ENCODE assay signal across 38 mouse cellular contexts in the genomic region with DNA sequence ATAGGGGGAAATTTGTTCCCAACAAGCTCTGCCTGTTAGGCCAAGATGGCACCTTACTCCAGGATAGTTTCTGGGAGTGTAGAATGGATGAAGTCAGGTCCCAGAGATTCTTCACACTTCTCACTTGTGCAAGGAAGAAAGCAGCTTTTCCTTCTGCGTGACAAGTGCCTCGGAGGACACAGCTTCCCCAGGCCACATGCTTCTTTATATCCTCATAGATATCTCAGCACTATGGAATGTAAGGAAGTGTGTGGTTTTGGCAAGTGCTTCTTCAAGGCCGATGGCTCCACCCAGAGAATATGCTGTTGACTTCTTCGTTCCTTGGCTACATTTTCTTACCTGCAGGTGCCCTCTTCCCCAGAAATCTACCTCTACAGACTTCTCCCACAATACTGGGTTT. TPM values are rescaled to one million over a fixed set of nuclear protein-coding genes. Genes with fewer than 3 reads are reported as not detected.
DNase-seq lines count a peak whose midpoint lies in the region; ATAC-seq and TF ChIP-seq lines count a peak whose summit lies in the region.
"Had no signal": no experiment of that assay in that cellular context is flagged by ENCODE, and none has a peak within 500 bp of the region (broad histone marks: within the 10 kb centered on the region; RNA-seq: fewer than 3 reads in every experiment).

No protein-coding gene starts in this region.

- DNase-seq in midbrain, embryonic 11.5 days (ENCODE audit: low spot score, missing footprints): peak; percentile 60
- no peak for DNase-seq in midbrain, postnatal 0 days (ENCODE audit: low spot score)
- peak; percentile 37 for DNase-seq in Patski (ENCODE audit: low read depth, low spot score)
- no peak for DNase-seq in adrenal gland, adult 2 months
- no peak for DNase-seq in cerebellum, postnatal 36 days
- DNase-seq: adrenal gland, postnatal 10 days; B cell, adult 2 months; cerebellum, adult 18-20 months; cerebellum, adult 9-10 months; cerebellum, postnatal 25 days; embryo, embryonic 11 days; gastrocnemius, postnatal 10 days; gastrocnemius, postnatal 36 days; heart, postnatal 14 days; heart, postnatal 4 days; kidney, adult 18-20 months; kidney, adult 9 months had no signal

- no peak overlapping the region for H3K4me2 ChIP-seq in midbrain, embryonic 11.5 days
- no peak overlapping the region for H3K4me2 ChIP-seq in midbrain, postnatal 0 days (ENCODE audit: low read depth, low read length, poor library complexity, severe bottlenecking)
- H3K4me2 ChIP-seq: embryonic facial prominence, embryonic 13.5 days; forebrain, embryonic 13.5 days; heart, embryonic 13.5 days; hindbrain, embryonic 14.5 days had no signal

- POLR2A ChIA-PET in Patski (lab: Charles Lee): interaction anchor here (0.9 to 1.5 kb wide), 2 partner anchors 60 to 63 kb away, joined by 3 to 6 read pairs; no protein-coding TSS in a partner anchor

- H3K4me3 ChIP-seq in midbrain, embryonic 11.5 days (ENCODE audit: low read depth, low read length): no peak overlapping the region
- no peak overlapping the region for H3K4me3 ChIP-seq in midbrain, postnatal 0 days (ENCODE audit: low read depth, low read length)
- no peak overlapping the region for H3K4me3 ChIP-seq in C2C12 (ENCODE audit: insufficient read depth, poor library complexity, severe bottlenecking)
- H3K4me3 ChIP-seq: embryonic facial prominence, embryonic 10.5 days; embryonic facial prominence, embryonic 13.5 days; forebrain, embryonic 10.5 days; forebrain, embryonic 13.5 days; heart, embryonic 13.5 days had no signal

- no peak overlapping the region for H3K27ac ChIP-seq in midbrain, embryonic 11.5 days (ENCODE audit: low read depth, low read length)
- H3K27ac ChIP-seq in midbrain, postnatal 0 days (ENCODE audit: low read depth, low read length): no peak overlapping the region
- H3K27ac ChIP-seq: embryonic facial prominence, embryonic 10.5 days; embryonic facial prominence, embryonic 13.5 days; forebrain, embryonic 10.5 days; forebrain, embryonic 13.5 days; heart, embryonic 13.5 days; hindbrain, embryonic 14.5 days; hindbrain, postnatal 0 days had no signal

- WGBS in midbrain, embryonic 11.5 days: 94% methylated on average over 4 of the region's 4 CpGs
- 92% methylated on average over 4 of the region's 4 CpGs for WGBS in midbrain, postnatal 0 days

- in situ Hi-C loops in Patski (cut with MboI; ENCODE audit: low pct_unique_long_range_greater_than_20kb): no loop called here

- no peaks in the 10 kb centered on the region for H3K79me3 ChIP-seq in C2C12 (ENCODE audit: low read depth)

- no peak overlapping the region for H3ac ChIP-seq in C2C12 (ENCODE audit: control insufficient read depth, insufficient read length, low read depth)

- H3K4me1 ChIP-seq in midbrain, embryonic 11.5 days (ENCODE audit: control insufficient read depth, insufficient read depth, low read length): no peaks in the 10 kb centered on the region
- H3K4me1 ChIP-seq in midbrain, postnatal 0 days (ENCODE audit: insufficient read depth, low read length): no peaks in the 10 kb centered on the region
- H3K4me1 ChIP-seq: embryonic facial prominence, embryonic 13.5 days had no signal

- no peaks in the 10 kb centered on the region for H3K9me3 ChIP-seq in midbrain, embryonic 11.5 days (ENCODE audit: control insufficient read depth, low read length)
- no peaks in the 10 kb centered on the region for H3K9me3 ChIP-seq in midbrain, postnatal 0 days (ENCODE audit: low read length)
- H3K9me3 ChIP-seq: embryonic facial prominence, embryonic 10.5 days; embryonic facial prominence, embryonic 13.5 days; forebrain, embryonic 10.5 days; forebrain, embryonic 13.5 days; heart, embryonic 13.5 days had no signal

- CTCF ChIA-PET in Patski (lab: Charles Lee): interaction anchor here (1.0 to 1.3 kb wide), 3 partner anchors 11 to 65 kb away, joined by 3 to 4 read pairs (median 3); a partner anchor contains a TSS

- no peak for ATAC-seq in midbrain, embryonic 11.5 days (ENCODE audit: low FRiP score)
- ATAC-seq in midbrain, postnatal 0 days (ENCODE audit: low FRiP score): no peak
- peak; percentile 84 for ATAC-seq in Patski
- ATAC-seq in frontal cortex, adult (ENCODE audit: low TSS enrichment): no peak
- ATAC-seq: CD4-positive, CD25-positive, alpha-beta regulatory T cell, adult 4 months; hindbrain, postnatal 0 days; inflammation-experienced regulatory T-cells, adult 6 months; intestine, embryonic 16.5 days had no signal

- no peak for TF ChIP-seq CTCF in midbrain, postnatal 0 days (IDR thresholded peaks at IDR 0.05)
- TF ChIP-seq CTCF in C2C12 (IDR thresholded peaks at IDR 0.05; ENCODE audit: control insufficient read depth, insufficient read depth, insufficient read length): no peak
- TF ChIP-seq CTCF in Patski (IDR thresholded peaks at IDR 0.05): no peak

- no peaks in the 10 kb centered on the region for H3K27me3 ChIP-seq in midbrain, embryonic 11.5 days (ENCODE audit: control insufficient read depth, insufficient read depth, low read length)
- no peaks in the 10 kb centered on the region for H3K27me3 ChIP-seq in midbrain, postnatal 0 days (ENCODE audit: insufficient read depth, low read length)
- no peaks in the 10 kb centered on the region for H3K27me3 ChIP-seq in C2C12 (ENCODE audit: control insufficient read depth, insufficient read depth, insufficient read length)
- no peaks in the 10 kb centered on the region for H3K27me3 ChIP-seq in Patski
- H3K27me3 ChIP-seq: embryonic facial prominence, embryonic 13.5 days; forebrain, embryonic 13.5 days; heart, embryonic 13.5 days had no signal

- no peak overlapping the region for H3K9ac ChIP-seq in midbrain, embryonic 11.5 days (ENCODE audit: low read length)
- H3K9ac ChIP-seq in midbrain, postnatal 0 days (replicated peaks; ENCODE audit: low read length, poor library complexity, severe bottlenecking): no peak overlapping the region
- H3K9ac ChIP-seq: embryonic facial prominence, embryonic 13.5 days; forebrain, embryonic 13.5 days; heart, embryonic 13.5 days; hindbrain, embryonic 14.5 days had no signal

- H3K79me2 ChIP-seq in C2C12 (ENCODE audit: control insufficient read depth, insufficient read depth): no peaks in the 10 kb centered on the region

- H3K36me3 ChIP-seq in midbrain, embryonic 11.5 days (ENCODE audit: control insufficient read depth, insufficient read depth, low read length): no peaks in the 10 kb centered on the region
- H3K36me3 ChIP-seq in midbrain, postnatal 0 days (ENCODE audit: insufficient read depth, low read length): no peaks in the 10 kb centered on the region
- no peaks in the 10 kb centered on the region for H3K36me3 ChIP-seq in C2C12 (ENCODE audit: control insufficient read depth, insufficient read depth)
- H3K36me3 ChIP-seq: embryonic facial prominence, embryonic 10.5 days; embryonic facial prominence, embryonic 13.5 days; forebrain, embryonic 10.5 days; heart, embryonic 13.5 days had no signal

TF ChIP-seq in C2C12, 6 proteins besides CTCF, POLR2A, EP300 and RAD21:
- TF ChIP-seq USF1 (IDR thresholded peaks at IDR 0.05; ENCODE audit: low read depth) (no peak), MYOD1 (IDR thresholded peaks at IDR 0.05; ENCODE audit: control insufficient read depth, insufficient read length, low read depth) (peak; percentile 16), MAX (IDR thresholded peaks at IDR 0.05) (peak; percentile 86)

RNA-seq across cellular contexts. Expression of a gene that starts 51.9 kb away (rescaled TPM):
- not detected in 2 replicates for polyA plus RNA-seq in midbrain, embryonic 11.5 days (2014; fragmentation: Nextera tagmentation; extraction: Ambion mirVana)
- not detected in 2 replicates for total RNA-seq in midbrain, postnatal 0 days (2014; rRNA removed)
- polyA plus RNA-seq in midbrain, postnatal 0 days (2015; fragmentation: Nextera tagmentation; extraction: Ambion mirVana): not detected in 2 replicates
- not detected for polyA plus RNA-seq in C2C12 (2012; fragmentation: generic; extraction: Trizol)
- not detected for polyA plus RNA-seq in Patski (2021)
- total RNA-seq in adrenal gland, adult 2 months (2021): not detected
- polyA plus RNA-seq in adrenal gland, adult 2 months (2012; rRNA removed): not detected in 2 replicates
- total RNA-seq: adrenal gland, postnatal 10 days; adrenal gland, postnatal 36 days; gastrocnemius, postnatal 10 days; gastrocnemius, postnatal 36 days; granulocyte monocyte progenitor cell, adult 5-6 weeks; heart, adult 8-10 months; heart, postnatal 14 days; heart, postnatal 4 days; hindbrain, postnatal 0 days; MEL had no signal
- polyA plus RNA-seq: CD4-positive, CD25-positive, alpha-beta regulatory T cell, adult 4 months; cortical plate, adult 2 months; embryonic facial prominence, embryonic 10.5 days; embryonic facial prominence, embryonic 13.5 days; forebrain, embryonic 10.5 days; forebrain, embryonic 13.5 days; forebrain, embryonic 16.5 days; frontal cortex, adult 2 months; heart, embryonic 13.5 days; heart, embryonic 16.5 days; hindbrain, embryonic 11.5 days; hindbrain, embryonic 14.5 days; hindbrain, postnatal 0 days; intestine, embryonic 16.5 days had no signal

Comparison
In these comparisons a context has a peak if more than half of its experiments do, and no peak if none do; other contexts are left out.
1. DNase-seq: peak in midbrain, embryonic 11.5 days (single experiment) and Patski (single experiment); none in midbrain, postnatal 0 days (single experiment), adrenal gland, adult 2 months (single experiment) and cerebellum, postnatal 36 days (0 of 2).